Mouse (Mus musculus) G1E (cell line): Measurements from ENCODE around the gene Tmppe.

Source experiments
- CTCF ChIP-seq: IDR thresholded peaks from 2 replicates; pipeline ENCODE4 v1.5.1; 2012; ENCODE audit warnings: low read depth, low read length, inconsistent platforms, mixed read lengths
- GATA2 ChIP-seq: IDR thresholded peaks from 2 replicates; pipeline ENCODE4 v1.6.1; 2012; ENCODE audit warnings: low read depth, low read length, inconsistent platforms, borderline replicate concordance
- POLR2AphosphoS5 ChIP-seq: IDR thresholded peaks from 2 replicates; pipeline ENCODE4 v1.6.1; 2012; ENCODE audit warnings: low read depth, low read length, inconsistent platforms; ENCODE audit not compliant: insufficient replicate concordance
- TAL1 ChIP-seq: conservative IDR thresholded peaks from 2 replicates; pipeline ENCODE4 v1.6.1; 2012; ENCODE audit warnings: low read depth, low read length, inconsistent platforms, mixed read lengths

- TF ChIP-seq CTCF (no peak), GATA2 (no peak), POLR2AphosphoS5 (no peak), TAL1 (no peak)
Measured at GRCm38 (mm10) chr9:114411295-114411694, 10.4 kb downstream of the Tmppe start.
